Mouse (Mus musculus) liver, postnatal 0 days (tissue): ENCODE data around the gene Methig1. TPM values are rescaled to one million over a fixed set of nuclear protein-coding genes. Genes with fewer than 3 reads are reported as not detected.

Experiments
- ATAC-seq: fragments of 200-750 bp; cut with Nextera tagmentation; 2 replicates; pipeline ENCODE4 v1.8.0; 2017; ENCODE audit warnings: mild to moderate bottlenecking, moderate library complexity
- DNase-seq: peaks from one replicate; pipeline ENCODE4 v3.0.0-alpha.2; 2016
- H3K27ac ChIP-seq: fragments of 300-500 bp; sonication (generic); 2 replicates; pipeline ENCODE4 v1.5.1; 2014; ENCODE audit warnings: antibody characterized with exemption, moderate library complexity, mild to moderate bottlenecking, low read depth
- H3K27me3 ChIP-seq: fragments of 300-500 bp; sonication (generic); 2 replicates; pipeline ENCODE4 v1.6.1; 2014; ENCODE audit warnings: low read length, control low read depth, mixed read lengths; ENCODE audit not compliant: insufficient read depth
- H3K36me3 ChIP-seq: fragments of 300-500 bp; sonication (generic); replicated peaks from 2 replicates; pipeline ENCODE4 v1.6.1; 2014; ENCODE audit warnings: mild to moderate bottlenecking, control low read depth, low read length, moderate library complexity, mixed read lengths; ENCODE audit not compliant: insufficient read depth
- H3K4me1 ChIP-seq: fragments of 300-500 bp; sonication (generic); 2 replicates; pipeline ENCODE4 v1.6.1; 2014; ENCODE audit warnings: antibody characterized with exemption, mild to moderate bottlenecking, control low read depth; ENCODE audit not compliant: insufficient read depth
- H3K4me2 ChIP-seq: fragments of 300-500 bp; sonication (generic); 2 replicates; pipeline ENCODE4 v1.6.1; 2014; ENCODE audit warnings: low read depth, mild to moderate bottlenecking, low read length, moderate library complexity, mixed read lengths
- H3K4me3 ChIP-seq: fragments of 300-500 bp; sonication (generic); 2 replicates; pipeline ENCODE4 v1.5.1; 2014; ENCODE audit warnings: low read depth, low read length
- H3K9ac ChIP-seq: fragments of 300-500 bp; sonication (generic); replicated peaks from 2 replicates; pipeline ENCODE4 v1.6.1; 2014; ENCODE audit warnings: mild to moderate bottlenecking, moderate library complexity
- H3K9me3 ChIP-seq: fragments of 300-500 bp; sonication (generic); 2 replicates; pipeline ENCODE4 v1.6.1; 2016; ENCODE audit warnings: mild to moderate bottlenecking, control low read depth, low read length, mixed read lengths
- CTCF ChIP-seq: sonication (generic); IDR thresholded peaks from 2 replicates; pipeline ENCODE4 v1.5.1; 2016; ENCODE audit warnings: antibody characterized with exemption, low read depth
- EP300 ChIP-seq: IDR thresholded peaks from 2 replicates; pipeline ENCODE4 v1.6.1; 2016; ENCODE audit warnings: antibody characterized with exemption, low read depth, mild to moderate bottlenecking
- WGBS: fragments of 180-500 bp; shearing (Covaris S2); extraction: QIAGEN DNeasy Blood & Tissue Kit; methylation state at CpG from one replicate; pipeline ENCODE4 v1.1.7; 2014; ENCODE audit not compliant: insufficient replicate concordance; 5-methylcytosine and 5-hydroxymethylcytosine counted together
- polyA plus RNA-seq: library from polyadenylated mRNA; unstranded; fragments of >200 nt; fragmentation: Nextera tagmentation; extraction: Ambion mirVana; gene quantifications from 2 replicates; pipeline ENCODE4 v1.2.1, GENCODE M21; 2015

Methig1 gene
- polyA plus RNA-seq, 1 experiment from 2014 or later, result 0.12 TPM

GRCm38 (mm10) chr15:100388886-100389285 lies 35.9 kb downstream of the Methig1 start:
- Histone ChIP-seq H3K27ac (no peak overlapping the region), H3K27me3 (no peaks in the 10 kb centered on the region), H3K4me2 (no peak overlapping the region), H3K9ac (no peak overlapping the region), H3K4me1 (peaks cover 11% of the 10 kb centered on the region), H3K36me3 (peaks cover 10% of the 10 kb centered on the region), H3K4me3 (no peak overlapping the region), H3K9me3 (no peaks in the 10 kb centered on the region)
- DNase-seq, result no peak
- 73% methylated on average over 9 of the region's 9 CpGs for WGBS
- ATAC-seq, result no peak
- TF ChIP-seq EP300 (no peak), CTCF (no peak)

DNA sequence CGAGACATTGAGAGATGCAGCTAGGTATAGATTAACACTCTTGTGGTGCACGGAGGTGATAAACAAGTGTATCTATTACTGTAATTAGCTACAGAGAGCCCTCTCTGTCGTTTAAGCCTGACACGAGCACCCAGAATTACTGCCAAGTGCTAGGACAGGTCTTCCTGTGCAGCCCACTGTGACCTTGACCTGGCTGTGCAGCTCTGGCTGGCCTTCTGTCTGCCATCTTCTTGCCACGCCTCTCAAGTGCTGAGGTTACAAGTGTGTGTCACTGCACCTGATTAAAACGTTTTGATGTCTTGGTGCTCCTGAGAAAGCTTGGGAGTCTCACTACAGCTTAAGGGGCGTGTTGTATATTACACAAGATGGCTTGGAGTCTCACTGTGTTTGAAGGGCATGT lies 38.1 kb downstream of the Methig1 start:
- H3K4me1 ChIP-seq, result peaks cover 9% of the 10 kb centered on the region
- no peak for DNase-seq
- H3K9me3 ChIP-seq, result no peaks in the 10 kb centered on the region
- peak; percentile 18 for ATAC-seq
- 0 out of 2 replicates have a peak overlapping the region, but pooled peaks have one; percentile 3 for H3K9ac ChIP-seq
- no peak overlapping the region for H3K27ac ChIP-seq
- no peak for TF ChIP-seq EP300
- no peak for TF ChIP-seq CTCF
- no peaks in the 10 kb centered on the region for H3K27me3 ChIP-seq
- WGBS, result 48% methylated on average over 7 of the region's 7 CpGs
- H3K4me3 ChIP-seq, result no peak overlapping the region
- H3K36me3 ChIP-seq, result peaks cover 26% of the 10 kb centered on the region
- H3K4me2 ChIP-seq, result no peak overlapping the region

GRCm38 (mm10) chr15:100391599-100391998 lies 38.6 kb downstream of the Methig1 start:
- Histone ChIP-seq H3K36me3 (peaks cover 31% of the 10 kb centered on the region), H3K27me3 (no peaks in the 10 kb centered on the region), H3K9me3 (no peaks in the 10 kb centered on the region), H3K4me3 (no peak overlapping the region), H3K4me2 (no peak overlapping the region), H3K27ac (0 out of 2 replicates have a peak overlapping the region, but pooled peaks have one; percentile 16), H3K4me1 (peaks cover 9% of the 10 kb centered on the region), H3K9ac (0 out of 2 replicates have a peak overlapping the region, but pooled peaks have one; percentile 3)
- ATAC-seq (peak; percentile 81), DNase-seq (no peak)
- TF ChIP-seq EP300, result peak; percentile 80
- no peak for TF ChIP-seq CTCF
- 57% methylated on average over 7 of the region's 7 CpGs for WGBS

- Histone ChIP-seq H3K27me3 (no peaks in the 10 kb centered on the region), H3K4me2 (no peak overlapping the region), H3K9me3 (no peaks in the 10 kb centered on the region), H3K27ac (no peak overlapping the region), H3K36me3 (peaks cover 43% of the 10 kb centered on the region), H3K4me1 (peaks cover 7% of the 10 kb centered on the region), H3K9ac (no peak overlapping the region), H3K4me3 (no peak overlapping the region)
- 88% methylated on average over 11 of the region's 11 CpGs for WGBS
- DNase-seq (no peak), ATAC-seq (no peak)
- TF ChIP-seq CTCF (no peak), EP300 (no peak)
These were observed 40.1 kb downstream of the Methig1 start for GRCm38 (mm10) chr15:100393016-100393415.

- H3K36me3 ChIP-seq, result peaks cover 67% of the 10 kb centered on the region
- DNase-seq, result no peak
- no peaks in the 10 kb centered on the region for H3K9me3 ChIP-seq
- no peak for ATAC-seq
- 98% methylated on average over 3 of the region's 3 CpGs for WGBS
- H3K4me3 ChIP-seq, result no peak overlapping the region
- no peaks in the 10 kb centered on the region for H3K27me3 ChIP-seq
- no peak overlapping the region for H3K9ac ChIP-seq
- no peak overlapping the region for H3K4me2 ChIP-seq
- no peak overlapping the region for H3K27ac ChIP-seq
- TF ChIP-seq CTCF, result peak; percentile 41
- TF ChIP-seq EP300, result no peak
- H3K4me1 ChIP-seq, result peaks cover 5% of the 10 kb centered on the region
These were observed 42.6 kb downstream of the Methig1 start for GRCm38 (mm10) chr15:100395561-100395960.

DNA sequence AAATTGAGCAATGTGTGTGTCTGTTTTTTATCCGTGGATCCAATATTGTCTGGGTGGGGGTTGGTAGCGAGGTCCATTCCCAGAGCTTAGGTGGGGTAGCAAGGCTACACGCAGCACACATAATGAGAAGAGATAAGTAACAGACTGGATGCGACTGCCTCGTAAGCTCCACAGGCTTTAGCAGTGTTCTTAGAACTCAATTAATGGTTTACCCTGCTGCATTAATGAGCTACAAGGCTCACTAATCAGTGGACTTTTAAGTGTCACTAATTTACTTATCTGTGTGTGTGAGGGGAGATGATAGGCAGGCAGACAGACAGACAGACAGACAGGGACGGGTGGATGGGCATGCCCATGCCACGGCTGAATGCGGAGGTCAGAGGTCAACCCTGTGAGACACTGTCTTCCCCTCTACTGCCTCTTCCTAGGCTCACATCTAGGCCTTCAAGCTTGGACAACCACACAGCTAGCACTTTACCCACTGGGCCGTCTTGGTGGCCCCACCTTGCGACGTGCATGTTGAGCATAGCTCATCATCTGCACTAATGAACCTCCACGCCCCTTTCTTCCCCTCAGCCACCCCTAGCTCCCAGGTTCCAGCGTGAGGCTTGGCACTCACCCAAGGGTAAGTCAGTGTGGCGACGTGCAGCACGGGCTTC lies 47.8 kb downstream of the Methig1 start:
- no peak overlapping the region for H3K4me3 ChIP-seq
- H3K36me3 ChIP-seq, result peaks cover 86% of the 10 kb centered on the region
- peak; percentile 7; the same call in 1 of the 2 replicates for ATAC-seq

More for the DNA sequence above, 47.8 kb downstream of the Methig1 start:
- H3K9me3 ChIP-seq, result no peaks in the 10 kb centered on the region
- no peak overlapping the region for H3K9ac ChIP-seq
- peaks cover 16% of the 10 kb centered on the region; the same call in 1 of the 2 replicates for H3K4me1 ChIP-seq
- H3K27me3 ChIP-seq, result no peaks in the 10 kb centered on the region
- TF ChIP-seq EP300, result no peak
- TF ChIP-seq CTCF, result no peak
- peak overlapping the region; percentile 61; the same call in 1 of the 2 replicates for H3K4me2 ChIP-seq
- no peak overlapping the region for H3K27ac ChIP-seq
- no peak for DNase-seq
- 67% methylated on average over 16 of the region's 16 CpGs for WGBS
